Mouse (Mus musculus) small intestine, adult 2 months (tissue): ENCODE measurements around the gene Kcnmb1. TPM values are rescaled to one million over a fixed set of nuclear protein-coding genes. Genes with fewer than 3 reads are reported as not detected.

Experiments used
- H3K27ac ChIP-seq: fragments of 200-500 bp; 2 replicates; pipeline ENCODE4 v1.5.1; 2012; ENCODE audit warnings: low read depth, low read length, control low read depth, inconsistent platforms; ENCODE audit not compliant: insufficient read depth
- H3K27me3 ChIP-seq: fragments of 200-500 bp; 2 replicates; pipeline ENCODE4 v1.6.1; 2012; ENCODE audit warnings: mild to moderate bottlenecking, moderate library complexity, low read length, inconsistent platforms; ENCODE audit not compliant: control insufficient read depth, insufficient read depth
- H3K36me3 ChIP-seq: fragments of 200-500 bp; 2 replicates; pipeline ENCODE4 v1.6.1; 2012; ENCODE audit warnings: mild to moderate bottlenecking, low read length, control low read depth, inconsistent platforms; ENCODE audit not compliant: control insufficient read depth, insufficient read depth
- H3K4me1 ChIP-seq: fragments of 200-500 bp; 2 replicates; pipeline ENCODE4 v1.6.1; 2012; ENCODE audit warnings: low read length, inconsistent platforms, mixed read lengths; ENCODE audit not compliant: control insufficient read depth, insufficient read depth, insufficient read length
- H3K4me3 ChIP-seq: fragments of 200-500 bp; 2 replicates; pipeline ENCODE4 v1.5.1; 2012; ENCODE audit warnings: low read depth, mild to moderate bottlenecking, control low read depth, inconsistent platforms, low read length, moderate library complexity
- CTCF ChIP-seq: fragments of 200-500 bp; IDR thresholded peaks from 2 replicates; pipeline ENCODE4 v1.5.1; 2012; ENCODE audit warnings: low read depth, mild to moderate bottlenecking, control low read depth, inconsistent platforms, low read length, moderate library complexity, mixed read lengths; ENCODE audit not compliant: insufficient replicate concordance, insufficient read length; ENCODE audit errors: extremely low read depth
- POLR2A ChIP-seq: fragments of 200-500 bp; IDR thresholded peaks from 2 replicates; pipeline ENCODE4 v1.6.1; 2012; ENCODE audit warnings: low read depth, mild to moderate bottlenecking, control low read depth, inconsistent platforms, low read length, moderate library complexity
- WGBS: fragments of 180-500 bp; shearing (Covaris S2); methylation state at CpG from one replicate; pipeline ENCODE4 v1.1.7; 2018; 5-methylcytosine and 5-hydroxymethylcytosine counted together
- polyA plus RNA-seq: library from polyadenylated mRNA; depleted of rRNA; stranded (reverse); fragments of >200 nt; gene quantifications from 2 replicates; pipeline ENCODE4 v1.2.3, GENCODE M21; 2012

Gene Kcnmb1
- polyA plus RNA-seq, 1 experiment: 2.1 TPM

DNA sequence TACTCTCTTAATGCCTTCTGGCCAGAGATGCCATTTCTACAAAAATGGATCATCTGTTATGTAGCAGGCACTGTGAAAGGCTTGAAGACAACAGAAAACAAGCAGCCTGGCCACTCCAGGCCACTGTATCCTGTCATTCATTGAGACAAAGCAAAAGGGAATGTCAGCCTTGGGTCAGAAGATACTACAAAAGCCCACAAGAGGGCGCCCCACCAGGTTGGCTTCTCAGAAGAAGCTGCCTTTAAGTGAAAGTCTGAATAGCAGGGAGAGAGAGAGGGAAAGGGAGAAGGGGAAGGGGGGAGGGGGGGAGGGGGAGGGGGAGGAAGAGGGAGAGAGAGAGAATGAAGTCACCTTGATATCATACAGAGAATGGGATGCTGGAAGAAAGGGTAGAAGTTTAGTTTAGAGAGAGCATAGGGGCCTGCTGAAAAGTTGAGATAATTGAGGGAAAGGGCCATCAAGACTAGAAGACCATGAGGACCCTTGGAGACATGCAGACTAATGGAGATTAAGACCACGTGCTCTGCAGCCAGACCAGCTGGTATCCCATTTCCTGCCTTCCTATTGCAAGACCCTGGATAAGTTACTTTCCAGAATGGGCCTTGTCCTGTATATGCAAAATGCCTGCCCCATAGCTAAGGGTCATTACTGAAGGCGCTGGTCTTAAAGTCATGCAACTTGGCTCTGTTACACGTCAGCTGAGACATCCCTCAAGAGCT is 18.6 kb upstream of the Kcnmb1 start:
- Histone ChIP-seq H3K27me3 (no peaks in the 10 kb centered on the region), H3K4me1 (no peaks in the 10 kb centered on the region), H3K4me3 (no peak overlapping the region), H3K27ac (no peak overlapping the region), H3K36me3 (no peaks in the 10 kb centered on the region)
- TF ChIP-seq POLR2A: no peak
- TF ChIP-seq CTCF: no peak
- WGBS: 61% methylated on average over 4 of the region's 4 CpGs

DNA sequence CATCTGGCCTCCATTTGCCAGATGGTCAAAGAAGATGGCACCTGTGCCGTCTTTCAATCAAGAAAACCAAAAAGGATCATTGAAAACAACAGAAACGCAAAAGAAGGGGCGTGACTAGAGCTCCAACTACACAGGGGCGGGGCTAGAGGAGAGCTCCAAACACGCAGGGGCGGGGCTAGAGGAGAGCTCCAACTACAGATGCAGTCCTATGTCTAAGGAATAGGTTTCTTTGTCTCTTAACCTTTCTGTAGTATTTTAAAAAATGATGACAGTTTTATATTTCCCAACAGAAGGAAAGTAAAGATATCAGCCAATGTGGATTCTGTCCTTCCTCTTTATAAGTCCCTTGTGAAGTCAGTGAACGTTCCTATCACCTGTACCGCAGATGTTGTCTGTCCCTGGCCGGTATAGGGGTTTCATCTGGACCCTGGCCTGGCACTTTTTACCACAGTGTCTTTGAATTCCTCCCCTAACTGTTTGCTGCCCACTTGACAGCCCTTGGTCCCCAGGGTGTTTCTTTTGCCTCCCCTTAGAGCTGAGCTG is 18.0 kb upstream of the Kcnmb1 start:
- H3K27ac ChIP-seq: no peak overlapping the region
- H3K4me3 ChIP-seq: no peak overlapping the region
- no peaks in the 10 kb centered on the region for H3K4me1 ChIP-seq
- H3K36me3 ChIP-seq: no peaks in the 10 kb centered on the region
- no peaks in the 10 kb centered on the region for H3K27me3 ChIP-seq
- no peak for TF ChIP-seq CTCF
- no peak for TF ChIP-seq POLR2A
- whole genome bisulfite sequencing: 81% methylated on average over 9 of the region's 9 CpGs

DNA sequence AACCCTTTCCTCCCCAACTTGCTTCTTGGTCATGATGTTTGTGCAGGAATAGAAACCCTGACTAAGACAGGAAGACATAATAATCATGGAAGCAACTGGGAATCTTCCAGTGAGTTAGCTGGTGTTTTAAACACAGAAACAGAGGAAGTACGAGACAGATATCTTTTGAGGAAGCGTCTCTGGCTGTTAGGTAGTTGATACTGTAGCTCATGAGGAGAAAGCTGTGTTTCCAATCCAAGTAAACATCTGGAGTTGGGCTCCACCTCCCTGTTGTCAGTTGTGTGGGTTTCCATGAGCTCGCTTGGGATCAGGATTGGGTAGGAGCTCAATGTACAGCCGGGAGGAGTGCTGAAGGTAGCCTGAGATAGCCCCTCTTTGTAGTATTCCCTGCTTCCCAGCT is 16.3 kb upstream of the Kcnmb1 start:
- H3K4me1 ChIP-seq: no peaks in the 10 kb centered on the region
- no peak overlapping the region for H3K27ac ChIP-seq
- WGBS: 64% methylated on average over 4 of the region's 4 CpGs
- H3K27me3 ChIP-seq: no peaks in the 10 kb centered on the region
- no peaks in the 10 kb centered on the region for H3K36me3 ChIP-seq
- no peak overlapping the region for H3K4me3 ChIP-seq
- TF ChIP-seq POLR2A (no peak), CTCF (no peak)

DNA sequence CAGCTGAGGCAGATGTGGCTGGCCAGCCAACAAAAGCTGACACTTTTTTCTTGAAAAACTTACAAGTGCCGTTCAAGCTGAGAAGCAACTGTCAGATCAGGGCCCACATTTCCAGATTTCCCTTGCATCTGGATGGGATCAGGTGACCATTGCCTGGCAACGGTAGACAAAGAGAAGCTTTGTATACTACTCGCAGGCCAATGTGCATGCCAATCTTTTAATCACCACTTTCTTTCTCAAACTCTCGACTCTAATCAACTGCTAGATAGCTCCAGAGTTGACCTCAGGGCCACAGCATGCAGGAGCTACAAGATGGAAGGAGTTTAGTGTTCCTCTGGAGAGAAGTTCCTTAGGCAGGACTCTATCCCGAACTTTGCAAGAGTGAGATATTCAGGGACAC is 11.7 kb upstream of the Kcnmb1 start:
- Histone ChIP-seq H3K4me1 (no peaks in the 10 kb centered on the region), H3K36me3 (no peaks in the 10 kb centered on the region), H3K27ac (no peak overlapping the region), H3K27me3 (no peaks in the 10 kb centered on the region), H3K4me3 (no peak overlapping the region)
- TF ChIP-seq POLR2A: no peak
- TF ChIP-seq CTCF: no peak
- 34% methylated on average over 5 of the region's 5 CpGs for WGBS

DNA sequence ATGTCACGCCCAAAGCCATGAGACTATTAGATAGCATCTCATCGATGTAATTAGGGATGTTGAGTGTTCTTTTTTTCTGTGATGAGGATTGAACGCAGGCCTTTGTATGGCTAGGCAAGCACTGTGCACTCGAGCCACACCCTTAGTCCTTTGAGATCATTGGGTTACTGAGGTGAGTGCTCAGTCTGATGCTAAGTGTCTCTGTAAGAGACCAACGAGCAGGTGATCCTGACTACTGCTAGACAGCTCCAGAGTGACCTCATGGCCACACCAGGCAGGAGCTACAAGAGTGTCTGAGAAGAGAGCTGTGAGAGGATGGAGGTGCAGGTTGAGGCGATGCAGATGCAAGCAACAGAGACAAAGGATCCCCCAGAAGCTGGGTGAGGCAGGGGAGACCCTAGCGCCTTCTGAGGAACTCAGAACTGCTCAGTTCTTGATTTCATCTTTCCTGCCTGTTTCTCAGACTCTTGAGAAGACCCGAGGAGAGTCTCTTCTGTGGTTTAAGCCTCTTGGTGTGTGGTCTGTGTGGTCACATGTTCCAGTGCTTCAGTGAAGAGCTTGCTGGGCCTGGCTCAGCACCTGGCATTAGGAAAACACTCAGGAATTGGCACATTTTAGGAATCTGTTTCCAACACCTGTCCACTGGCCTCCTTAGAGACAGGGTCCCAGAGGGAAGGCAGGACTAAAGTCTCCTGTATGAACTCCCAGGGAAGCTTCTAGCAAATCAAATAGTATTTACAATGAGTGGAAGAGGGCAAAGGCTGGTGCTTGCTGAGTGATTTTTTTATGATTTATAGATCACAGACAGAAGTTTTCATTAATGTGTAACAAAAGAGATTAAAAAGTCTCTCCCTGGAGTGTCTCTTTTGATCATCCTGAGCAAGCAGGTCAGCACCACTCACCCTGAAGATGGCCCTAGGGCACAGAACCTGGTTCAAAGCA is 10.9 kb upstream of the Kcnmb1 start:
- WGBS: 56% methylated on average over 8 of the region's 8 CpGs

DNA sequence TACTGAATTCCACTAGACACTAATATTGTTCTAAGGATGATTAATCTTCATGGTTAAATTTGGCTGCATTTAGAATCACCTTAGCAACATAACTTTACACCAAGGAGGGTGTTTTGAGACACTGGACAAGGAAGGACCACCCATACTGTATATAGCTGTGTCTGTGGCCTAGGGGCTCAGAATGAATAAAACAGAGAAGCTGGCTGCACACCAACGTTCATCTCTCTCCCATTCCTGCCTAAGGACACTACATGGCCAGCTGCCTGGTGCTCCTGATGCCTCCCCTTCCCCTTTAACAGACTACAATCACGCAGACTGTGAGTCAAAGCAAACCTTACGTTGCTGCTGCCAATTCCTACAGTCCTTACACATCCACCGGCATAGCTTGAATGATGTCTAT is 6.8 kb upstream of the Kcnmb1 start:
- 78% methylated on average over 4 of the region's 4 CpGs for WGBS
- Histone ChIP-seq H3K4me3 (no peak overlapping the region), H3K27me3 (no peaks in the 10 kb centered on the region), H3K4me1 (no peaks in the 10 kb centered on the region), H3K36me3 (no peaks in the 10 kb centered on the region), H3K27ac (no peak overlapping the region)
- TF ChIP-seq POLR2A (no peak), CTCF (no peak)

More for the DNA sequence above, 10.9 kb upstream of the Kcnmb1 start:
- no peak overlapping the region for H3K4me3 ChIP-seq
- no peaks in the 10 kb centered on the region for H3K27me3 ChIP-seq
- H3K27ac ChIP-seq: no peak overlapping the region
- no peak for TF ChIP-seq CTCF
- TF ChIP-seq POLR2A: no peak
- H3K36me3 ChIP-seq: no peaks in the 10 kb centered on the region
- no peaks in the 10 kb centered on the region for H3K4me1 ChIP-seq

DNA sequence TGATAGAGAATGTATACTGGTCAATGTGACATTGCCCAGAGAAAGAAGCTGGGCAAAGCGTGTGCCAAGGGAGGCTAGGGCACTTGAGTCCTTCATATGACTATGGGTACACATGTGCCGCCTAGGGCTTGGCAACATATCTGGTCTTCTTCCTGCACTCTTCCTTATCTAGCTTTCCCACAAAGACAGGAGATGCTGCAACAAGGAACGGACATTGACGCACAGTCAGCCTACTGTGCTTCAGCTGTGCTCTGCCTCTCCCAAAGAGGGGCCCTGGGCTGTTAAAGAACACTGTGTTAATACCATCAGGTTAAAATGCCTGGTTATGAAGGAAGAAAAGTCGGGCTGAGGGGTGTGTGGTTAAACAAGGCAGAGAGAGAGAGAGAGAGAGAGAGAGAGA is 6.2 kb upstream of the Kcnmb1 start:
- Histone ChIP-seq H3K4me3 (no peak overlapping the region), H3K36me3 (no peaks in the 10 kb centered on the region), H3K27me3 (no peaks in the 10 kb centered on the region), H3K4me1 (no peaks in the 10 kb centered on the region), H3K27ac (no peak overlapping the region)
- 72% methylated on average over 5 of the region's 5 CpGs for WGBS
- TF ChIP-seq CTCF (no peak), POLR2A (no peak)
